Mouse (Mus musculus): Measurements from ENCODE around the gene Nbas.
A peak's percentile ranks its signal among the peaks of the same experiment; 100 is the strongest.

The Nbas gene

DNA sequence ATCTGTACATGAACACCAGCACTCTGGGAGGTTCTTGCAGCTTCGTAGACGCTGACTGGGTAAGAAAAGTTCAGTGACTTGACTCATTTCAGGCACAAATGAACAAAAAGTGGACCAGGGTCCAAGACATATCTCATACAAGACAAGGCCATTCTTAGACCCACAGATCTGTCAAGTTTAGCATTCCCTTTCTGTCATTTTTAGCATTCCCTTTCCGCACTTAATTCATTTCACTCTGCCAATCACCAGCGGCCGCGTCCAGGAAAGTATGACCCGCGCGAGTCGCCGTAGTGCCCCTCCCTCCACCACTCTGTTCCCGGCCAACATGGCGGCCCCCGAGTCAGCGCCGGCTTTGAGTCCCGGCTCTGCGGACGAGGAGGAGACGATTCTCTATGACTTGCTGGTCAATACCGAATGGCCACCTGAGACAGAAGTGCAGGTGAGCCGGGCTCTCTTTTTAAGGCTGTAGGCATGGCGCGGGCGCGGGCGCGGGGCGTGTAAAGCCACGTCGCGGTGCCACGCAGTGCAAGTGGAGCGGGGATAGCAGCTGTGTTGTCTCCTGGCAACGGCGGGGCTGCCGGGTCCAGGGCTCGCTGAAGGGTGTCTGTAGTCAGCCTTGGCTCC lies at the start of gene Nbas:
Gene Nbas (plus strand): TSS at position 308 of the 624 bp plus-strand sequence.
- peak; percentile 82 for DNase-seq (ENCODE audit: low spot score)

DNA sequence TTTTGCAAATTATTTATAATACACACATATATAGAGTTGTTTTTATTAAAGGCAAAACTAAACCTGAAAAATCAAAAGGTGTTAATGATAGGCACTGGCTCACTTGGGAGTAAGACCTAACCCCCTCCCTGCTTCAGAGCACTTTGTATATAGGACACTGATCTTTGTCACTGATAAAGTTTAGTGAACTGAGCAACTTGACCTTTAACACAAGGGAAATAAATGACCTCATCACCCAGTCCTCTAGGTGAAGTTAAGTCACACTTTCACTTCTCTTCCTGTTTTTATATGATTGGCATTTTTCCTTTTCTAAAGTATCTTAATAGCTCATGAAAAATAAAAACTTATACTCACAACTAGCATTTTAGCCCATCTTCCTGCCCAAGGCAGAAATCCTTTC lies 26.5 kb upstream of the Nbas start:
- DNase-seq (ENCODE audit: low spot score): no peak

DNA sequence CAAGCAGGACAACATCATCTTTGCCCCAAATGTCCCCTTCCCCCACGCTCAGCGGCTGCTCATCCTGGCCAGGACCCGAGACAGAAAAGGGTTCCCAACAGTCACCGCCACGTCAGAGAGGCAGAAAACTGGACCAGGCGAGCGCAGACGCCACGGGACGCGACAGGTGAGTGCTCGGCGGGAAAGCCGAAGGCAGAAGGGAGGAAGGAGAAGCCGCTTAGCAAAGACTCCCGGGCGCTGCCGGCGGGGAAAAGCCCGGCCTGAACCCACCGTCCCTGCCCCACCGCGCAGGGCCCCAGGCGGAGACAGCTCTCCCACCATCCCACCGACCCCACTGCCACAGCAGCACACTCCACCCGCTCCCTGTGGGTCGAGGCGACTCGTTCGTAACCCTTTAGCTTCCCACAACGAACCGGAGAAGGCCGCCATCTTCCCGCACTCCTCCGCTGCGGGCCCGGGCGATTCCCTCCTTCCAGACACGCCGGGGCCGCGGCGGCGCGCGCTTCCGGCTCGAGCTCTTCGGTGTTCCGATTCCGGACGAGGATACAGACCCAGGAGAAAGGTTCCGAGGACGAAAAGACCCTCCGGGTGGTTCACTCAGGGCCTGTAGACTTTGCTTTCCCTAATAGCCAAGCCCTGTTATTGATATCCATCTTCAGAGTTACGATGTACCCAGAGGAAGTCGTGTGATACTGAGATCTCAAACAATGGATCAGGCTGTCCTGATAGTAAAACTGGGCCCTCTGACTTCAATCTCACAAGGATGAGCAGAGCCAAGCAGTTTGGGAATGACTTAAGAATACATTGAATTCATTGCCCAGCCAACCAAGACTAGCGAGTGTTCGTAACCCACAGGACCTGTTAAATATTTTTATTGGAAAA lies 20.0 kb upstream of the Nbas start, which contains the start of gene Ddx1:
Gene Ddx1 (minus strand): TSS at position 523 of the 882 bp plus-strand sequence.
- DNase-seq (ENCODE audit: low spot score): peak; percentile 84

DNA sequence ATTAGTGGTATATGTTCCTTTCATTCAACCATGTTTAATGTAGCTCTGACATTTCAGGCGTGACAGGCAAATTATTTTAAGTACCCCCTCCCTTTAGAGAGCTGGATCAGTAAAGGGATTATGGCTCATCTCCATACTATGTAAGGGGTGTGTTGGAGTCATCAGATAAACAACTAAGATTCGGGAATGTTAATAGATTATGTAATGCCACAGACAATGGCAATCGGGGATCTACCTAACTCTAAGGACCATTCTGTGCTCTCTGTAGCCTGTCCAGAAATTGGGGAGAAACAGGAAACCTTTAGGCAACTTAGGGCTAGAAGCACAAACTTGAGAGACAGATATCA lies 19.4 kb upstream of the Nbas start:
- DNase-seq (ENCODE audit: low spot score): no peak

DNA sequence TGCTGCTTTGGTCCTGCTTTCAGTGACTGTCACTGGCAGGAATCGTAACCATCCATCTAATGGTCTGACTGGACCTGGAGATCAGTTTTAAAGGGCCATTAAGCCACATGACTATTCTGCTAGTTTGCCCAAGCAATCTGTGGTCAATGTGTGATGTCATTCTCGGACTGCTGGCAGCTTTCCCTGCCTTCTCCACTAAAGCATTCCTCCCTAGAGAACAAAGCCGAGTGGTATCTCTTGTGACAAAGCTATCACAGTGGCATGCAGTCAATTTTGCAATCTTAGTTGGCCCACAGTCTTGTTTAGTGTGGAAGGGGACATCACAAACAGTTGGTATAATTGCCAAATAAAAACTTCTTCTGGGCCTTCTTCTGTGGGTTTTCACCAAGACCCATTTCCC lies 13.9 kb upstream of the Nbas start:
- DNase-seq (ENCODE audit: low spot score): no peak

DNA sequence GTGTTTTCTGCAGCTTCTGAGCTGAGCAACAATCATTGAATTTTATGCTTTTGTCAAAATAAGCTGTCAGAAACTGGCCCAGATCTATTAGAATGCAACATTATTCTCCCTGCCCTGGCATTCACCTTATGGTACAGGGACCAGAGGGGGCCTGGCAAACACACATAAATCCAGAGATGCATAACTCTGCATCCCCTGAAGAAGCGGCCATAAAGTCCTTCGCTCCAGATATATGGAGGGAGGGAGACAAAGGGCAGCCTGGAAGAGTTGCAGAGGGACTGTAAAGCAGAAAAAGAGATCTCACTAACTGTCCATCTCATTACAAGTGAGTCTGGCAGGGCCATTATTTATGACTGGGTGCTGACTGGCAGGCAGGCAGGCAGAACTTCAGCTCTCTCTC lies 13.2 kb upstream of the Nbas start:
- DNase-seq (ENCODE audit: low spot score): no peak

DNA sequence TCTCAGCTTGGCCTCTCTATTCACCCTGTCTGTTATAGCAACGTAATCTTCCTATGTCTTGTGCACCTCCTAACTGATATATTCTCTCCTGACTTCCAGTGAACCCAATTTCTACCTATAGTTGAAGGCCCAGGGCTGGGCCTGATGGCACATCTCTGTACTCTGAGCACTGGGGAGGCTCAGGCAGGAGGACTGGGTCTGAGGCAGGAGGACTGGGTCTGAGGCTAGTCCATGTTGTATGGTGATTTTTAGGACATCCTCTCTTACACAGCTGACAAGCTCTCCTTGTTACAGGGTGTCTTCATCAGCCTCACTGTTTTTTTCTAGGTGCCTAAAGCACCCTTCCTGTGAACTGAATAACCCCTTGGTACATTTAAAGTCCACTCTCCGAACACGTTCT lies 521 bp upstream of the Nbas start:
- DNase-seq (ENCODE audit: low spot score): no peak

DNA sequence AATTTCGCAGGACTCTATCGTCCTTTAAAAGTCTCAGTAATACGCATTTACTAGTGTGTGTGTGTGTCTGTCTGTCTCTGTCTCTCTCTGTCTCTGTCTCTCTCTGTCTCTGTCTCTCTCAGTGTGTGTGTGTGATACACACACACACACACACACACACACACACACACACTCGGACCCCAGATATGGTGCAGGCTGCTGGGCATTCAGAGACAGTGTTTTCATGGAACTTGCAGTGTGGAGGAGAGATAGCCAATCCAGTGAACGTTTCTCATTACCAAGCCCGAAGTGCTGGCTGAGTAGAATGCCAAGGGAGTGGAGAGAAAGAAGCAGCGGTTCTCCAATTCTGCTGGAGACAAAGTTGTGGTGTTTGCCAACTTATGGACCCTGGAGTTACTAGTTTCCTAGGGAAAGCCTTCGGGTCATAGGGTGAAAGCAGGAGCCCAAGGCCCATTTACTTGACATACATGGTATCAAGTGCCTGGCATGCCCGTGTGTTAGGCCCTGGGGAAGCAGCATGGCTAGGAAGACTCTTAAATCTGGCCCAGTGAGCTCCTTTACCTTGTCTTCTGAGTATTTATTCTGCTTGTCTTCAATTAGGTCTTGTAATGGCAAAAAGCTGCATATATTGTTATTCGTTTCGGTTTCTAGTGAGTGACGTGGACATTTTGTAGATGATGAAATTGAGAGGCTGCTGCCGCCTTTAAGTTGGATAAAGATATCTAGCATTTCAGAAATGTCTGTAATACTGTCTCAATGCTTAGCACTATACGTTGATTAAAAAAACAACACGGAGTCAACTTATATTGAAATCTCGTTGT lies 847 bp downstream of the Nbas start:
- no peak for DNase-seq (ENCODE audit: low spot score)

DNA sequence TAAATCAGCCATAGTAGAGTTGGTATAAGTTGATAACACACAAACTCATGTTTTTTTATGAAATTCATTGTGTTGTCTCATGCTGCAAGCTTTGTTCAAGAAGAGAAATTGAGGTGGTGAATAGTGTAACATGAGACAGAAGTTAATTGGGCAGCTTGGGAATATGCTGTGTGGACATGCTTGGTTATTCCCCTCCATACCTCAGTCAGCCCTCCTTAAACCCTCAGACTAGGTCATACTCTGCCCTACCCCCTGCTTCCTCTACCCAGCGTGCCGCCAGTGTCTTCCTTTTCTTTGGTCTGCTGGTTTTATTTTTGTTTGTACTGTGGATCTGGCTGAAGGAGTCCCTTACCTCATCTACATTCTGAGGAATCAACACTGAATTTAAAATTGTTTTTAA lies 22.5 kb downstream of the Nbas start:
- DNase-seq (ENCODE audit: low spot score): no peak

DNA sequence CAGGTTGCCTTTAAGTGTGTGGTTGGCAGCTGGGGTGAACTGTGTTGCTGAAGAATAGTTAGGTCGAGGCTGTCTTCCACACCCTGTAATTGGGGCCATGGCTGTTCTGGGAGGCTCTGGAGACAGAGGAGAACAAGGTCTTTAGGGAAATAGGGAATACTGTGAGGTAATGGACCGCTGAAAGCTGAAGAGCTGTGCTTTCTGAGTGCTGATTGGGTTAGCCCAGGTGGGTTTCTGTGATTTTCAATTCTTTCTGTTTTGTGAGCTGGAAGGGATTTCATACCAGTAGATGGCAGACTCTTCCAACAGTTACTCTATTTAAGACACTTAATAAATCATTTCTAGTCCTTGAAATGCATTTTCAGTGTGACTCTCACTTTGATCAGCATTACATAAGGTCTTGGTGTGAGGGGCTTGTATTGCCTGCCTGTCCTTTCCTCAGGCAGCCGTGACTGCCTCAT lies 24.5 kb downstream of the Nbas start:
- no peak for DNase-seq (ENCODE audit: low spot score)

DNA sequence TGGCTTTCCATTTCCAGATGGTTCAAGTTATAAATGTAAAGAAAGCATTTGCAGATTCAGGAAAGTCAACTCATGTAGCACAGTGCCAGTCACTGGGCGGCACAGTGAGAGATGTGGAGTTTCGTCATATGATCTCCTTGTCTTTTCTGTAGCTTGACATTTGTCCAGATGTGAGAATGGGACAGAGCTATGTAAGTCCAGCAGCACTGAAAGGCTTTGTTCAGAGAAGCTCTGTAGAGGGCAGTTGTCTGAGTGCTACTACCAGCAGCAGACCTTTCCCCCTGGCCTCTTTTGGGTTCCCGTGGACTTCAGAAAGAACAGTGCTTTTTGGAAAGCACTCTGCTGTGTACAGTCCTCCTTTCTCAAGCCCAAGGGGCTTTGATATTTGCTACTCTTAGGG lies 34.1 kb downstream of the Nbas start:
- DNase-seq (ENCODE audit: low spot score): no peak

DNA sequence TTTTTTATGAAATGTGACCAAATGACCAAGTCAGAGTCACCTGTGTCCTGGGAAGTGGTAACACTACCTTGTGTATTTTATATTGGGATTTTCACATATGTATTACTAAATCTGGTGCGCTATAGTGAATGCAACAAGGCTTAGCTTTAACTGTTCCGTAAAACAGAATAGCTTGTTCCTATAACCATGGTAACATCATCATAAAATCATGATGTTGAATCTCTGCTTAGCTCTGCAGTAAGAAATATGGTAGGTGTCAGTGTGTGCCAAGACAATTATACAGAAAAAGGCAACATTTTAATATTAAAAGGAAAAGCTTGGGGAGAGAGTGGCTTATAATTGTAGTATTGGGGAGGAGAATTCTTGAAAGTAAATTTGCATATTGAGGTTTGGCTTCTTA lies 45.0 kb downstream of the Nbas start:
- no peak for DNase-seq (ENCODE audit: low spot score)

DNA sequence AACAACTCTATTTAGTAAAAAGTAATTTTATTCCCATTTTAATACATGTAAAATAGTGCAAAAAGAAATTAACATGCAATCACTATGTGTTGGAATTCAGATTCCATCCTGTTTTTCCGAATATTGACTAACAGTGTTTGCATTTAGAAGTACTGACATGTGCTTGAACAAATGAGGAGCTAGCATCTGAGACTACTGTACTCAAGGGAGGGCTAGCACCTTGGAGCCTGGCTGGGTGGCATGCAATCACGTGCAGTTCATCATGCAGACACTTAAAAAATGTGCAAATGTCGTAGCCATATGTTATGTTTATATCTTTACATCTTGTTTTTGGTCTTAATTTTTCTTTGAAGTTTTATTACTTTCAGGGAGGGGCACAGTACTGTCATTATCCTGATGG lies 45.5 kb downstream of the Nbas start:
- no peak for DNase-seq (ENCODE audit: low spot score)

DNA sequence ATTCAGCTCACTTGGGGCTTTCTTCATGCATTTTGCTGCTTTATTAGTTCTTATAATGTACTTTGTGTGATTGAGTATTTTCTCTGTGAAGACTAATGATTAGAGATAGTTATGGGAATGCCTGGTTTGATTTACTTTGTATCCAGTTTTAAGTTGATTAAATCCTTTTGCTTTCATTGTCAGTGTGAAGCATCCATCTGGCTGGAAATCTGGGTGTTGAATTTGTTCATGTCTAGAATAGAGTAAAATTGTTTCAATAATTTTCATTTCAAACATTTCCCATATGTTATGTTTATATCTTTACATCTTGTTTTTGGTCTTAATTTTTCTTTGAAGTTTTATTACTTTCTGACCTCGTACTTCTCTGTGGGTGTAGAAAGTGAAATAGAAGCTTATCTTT lies 46.1 kb downstream of the Nbas start:
- DNase-seq (ENCODE audit: low spot score): no peak

DNA sequence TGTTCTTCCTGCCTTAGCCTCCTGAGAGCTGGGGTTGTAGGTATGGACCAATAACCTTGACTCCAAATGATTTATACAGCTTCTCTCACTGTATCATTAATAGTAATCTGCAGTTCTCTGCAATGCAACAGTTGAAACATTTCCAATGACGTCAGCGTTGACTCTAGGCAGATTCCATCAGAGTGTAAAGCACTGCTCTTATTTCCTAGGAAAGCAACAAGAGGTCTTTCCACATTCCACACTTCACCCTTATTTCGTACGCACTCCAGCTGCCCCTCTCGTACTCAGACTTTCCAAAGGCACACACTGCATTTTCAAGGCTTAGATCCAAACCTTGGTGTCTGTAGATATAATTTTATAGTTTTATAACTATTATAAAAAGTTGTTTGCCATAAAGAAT lies 73.6 kb downstream of the Nbas start:
- no peak for DNase-seq (ENCODE audit: low spot score)

DNA sequence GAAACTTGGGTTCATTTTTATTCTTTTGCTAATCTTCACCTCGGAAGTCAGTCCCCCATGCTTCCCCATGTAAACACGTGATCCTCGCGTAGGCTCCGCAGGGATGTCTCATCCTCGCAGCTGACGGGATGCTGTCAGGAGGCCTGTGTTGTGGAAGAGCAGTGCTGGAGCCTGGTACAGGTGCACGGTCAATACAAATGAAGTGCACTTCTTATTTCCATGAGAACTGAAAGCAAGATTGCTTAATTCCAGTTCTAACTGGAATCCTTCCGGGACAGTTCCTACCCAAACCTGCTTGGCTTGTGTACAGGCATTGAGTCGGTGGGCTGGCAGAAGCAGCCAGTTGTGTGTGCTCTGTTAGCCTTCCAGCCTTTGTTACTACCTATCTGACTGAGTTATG lies 87.3 kb downstream of the Nbas start:
- DNase-seq (ENCODE audit: low spot score): no peak

DNA sequence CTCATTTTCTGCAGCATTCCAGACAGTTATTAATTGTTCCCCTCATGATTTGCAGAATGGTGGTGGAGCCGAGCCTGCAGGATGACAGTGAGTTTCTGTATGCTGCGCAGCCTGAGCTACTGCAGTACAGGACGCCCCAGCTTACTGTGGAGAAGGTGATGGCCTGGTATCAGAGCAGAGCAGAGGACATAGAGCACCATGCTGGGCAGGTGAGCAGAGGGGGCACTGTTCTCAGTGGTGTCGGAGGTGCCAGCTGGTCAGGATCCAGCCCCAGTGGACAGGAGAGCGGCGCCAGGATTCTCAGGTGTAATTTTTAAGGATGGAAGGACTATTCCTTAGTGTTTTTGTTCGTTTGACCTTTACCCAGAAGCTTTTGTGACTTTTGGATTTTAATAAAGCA lies 87.8 kb downstream of the Nbas start:
- no peak for DNase-seq (ENCODE audit: low spot score)

DNA sequence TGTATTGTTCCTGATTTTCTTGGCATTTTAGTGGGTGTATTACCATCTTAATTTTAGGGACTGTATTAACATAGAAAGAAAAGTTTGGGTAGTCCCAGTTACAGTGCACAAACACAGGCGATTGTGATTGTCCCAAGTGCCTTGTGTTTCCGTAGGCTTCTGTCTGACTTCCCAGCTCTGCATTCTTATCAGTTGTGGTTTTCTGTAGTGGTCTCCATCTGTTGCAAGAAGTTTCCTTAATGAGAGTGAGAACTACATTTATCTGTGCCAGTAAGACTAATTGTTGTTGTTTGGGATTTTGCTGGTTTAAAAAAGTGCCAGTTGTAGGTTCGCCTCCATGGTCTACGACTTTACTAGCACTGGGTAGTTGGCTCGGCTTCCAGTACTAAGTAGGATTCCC lies 88.3 kb downstream of the Nbas start:
- no peak for DNase-seq (ENCODE audit: low spot score)

DNA sequence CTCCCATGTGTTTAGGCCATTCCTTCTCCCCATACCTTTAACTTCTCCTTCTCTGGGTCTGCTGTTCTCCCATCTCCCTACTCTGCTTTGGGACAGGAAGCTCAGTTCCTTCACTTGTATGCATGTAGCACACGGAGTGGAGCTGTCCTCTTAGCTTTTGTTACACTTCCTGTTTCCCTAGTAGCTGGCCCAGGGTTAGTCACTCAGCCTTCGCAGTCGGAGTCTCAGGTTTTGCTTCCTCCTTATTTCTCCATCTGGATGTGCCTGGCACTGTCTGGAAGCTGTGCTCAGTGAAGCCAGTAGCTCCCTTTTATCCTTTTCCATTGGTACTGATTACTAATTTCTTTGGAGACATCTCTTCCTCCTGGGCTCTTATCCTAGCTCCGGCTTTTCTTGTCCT lies 89.9 kb downstream of the Nbas start:
- no peak for DNase-seq (ENCODE audit: low spot score)

DNA sequence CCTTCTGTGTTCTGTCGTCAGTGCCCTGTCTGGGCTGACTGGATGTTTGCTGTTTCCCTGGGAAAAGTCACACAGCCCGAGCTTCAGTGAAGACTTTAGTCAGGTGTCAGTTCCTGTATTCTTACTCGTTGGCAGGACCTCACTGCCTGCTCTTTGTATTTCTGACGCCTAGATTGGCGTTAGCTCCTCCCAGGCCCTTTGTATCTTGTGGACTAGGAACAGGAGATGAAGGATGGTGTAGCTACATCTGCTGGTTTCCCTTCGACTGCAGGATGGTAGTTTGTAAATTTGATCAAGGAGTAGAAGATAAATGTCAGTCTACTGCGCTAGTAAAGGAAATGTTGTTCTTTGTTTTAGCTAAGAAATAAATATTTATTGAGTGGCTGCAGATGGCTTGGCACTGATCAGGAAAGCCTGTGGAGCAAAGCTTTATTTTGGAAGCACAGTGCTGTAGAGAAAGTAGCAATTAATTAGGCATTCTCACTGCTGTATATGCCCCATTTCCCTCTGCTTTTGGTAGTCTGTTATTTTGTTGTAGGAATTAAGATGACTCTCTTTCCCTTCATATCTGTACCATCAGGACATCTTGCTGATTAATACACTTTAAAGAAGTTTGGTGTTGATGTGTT lies 91.4 kb downstream of the Nbas start:
- no peak for DNase-seq (ENCODE audit: low spot score)

DNA sequence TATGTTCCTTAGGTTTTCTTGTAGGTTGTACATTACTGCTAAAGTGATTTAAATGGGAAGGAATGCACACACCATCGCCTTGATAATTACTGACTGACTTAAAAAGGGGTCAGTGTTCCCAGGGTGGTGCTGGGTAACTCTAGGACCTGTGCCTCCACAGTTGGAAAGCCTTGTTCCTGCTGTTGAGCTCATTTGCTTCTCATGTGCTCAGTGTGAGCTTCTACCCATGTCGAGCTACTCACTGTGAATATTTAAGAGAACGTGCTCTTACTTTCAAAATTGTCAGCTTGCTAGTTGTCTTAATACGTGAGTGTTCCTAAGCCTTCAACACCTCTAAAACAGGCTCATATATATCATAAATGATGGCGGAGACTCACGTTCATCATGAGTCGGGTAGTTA lies 112.6 kb downstream of the Nbas start:
- DNase-seq (ENCODE audit: low spot score): no peak

DNA sequence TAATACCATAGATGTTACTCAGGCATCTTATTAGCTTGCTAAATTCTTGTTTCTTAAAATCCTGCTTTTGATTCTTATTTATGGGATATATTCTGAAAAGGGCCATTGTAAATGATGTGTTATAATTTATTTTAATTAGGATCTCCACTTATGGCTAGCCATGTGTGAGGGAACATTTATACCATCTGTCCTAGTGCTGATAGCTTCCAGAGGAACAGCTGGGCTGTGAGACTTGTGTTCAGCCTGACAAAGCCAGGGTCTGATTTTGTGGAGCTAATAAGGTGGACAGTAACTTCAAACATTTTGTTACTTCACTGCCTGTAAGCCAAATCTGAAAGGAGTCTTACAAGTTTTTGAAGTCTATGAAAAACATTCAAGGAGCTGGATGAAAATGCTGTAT lies 113.1 kb downstream of the Nbas start:
- DNase-seq (ENCODE audit: low spot score): no peak

Measured in ovary, postnatal 14 days (tissue).